Mouse (Mus musculus) hindbrain, postnatal 0 days (tissue): ENCODE measurements around the gene Fhod1. TPM values are rescaled to one million over a fixed set of nuclear protein-coding genes. Genes with fewer than 3 reads are reported as not detected.

Experiments
- ATAC-seq: fragments of 200-750 bp; cut with Nextera tagmentation; 2 replicates; pipeline ENCODE4 v1.8.0; 2017; ENCODE audit warnings: mild to moderate bottlenecking, moderate TSS enrichment, moderate library complexity
- DNase-seq: peaks from one replicate; pipeline ENCODE4 v3.0.0-alpha.2; 2015; ENCODE audit warnings: low spot score
- H3K27ac ChIP-seq: fragments of 300-500 bp; sonication (generic); 2 replicates; pipeline ENCODE4 v1.5.1; 2014; ENCODE audit warnings: mild to moderate bottlenecking
- H3K27me3 ChIP-seq: fragments of 300-500 bp; sonication (generic); 2 replicates; pipeline ENCODE4 v1.6.1; 2014; ENCODE audit warnings: low read length, mixed read lengths; ENCODE audit not compliant: insufficient read depth
- H3K36me3 ChIP-seq: fragments of 300-500 bp; sonication (generic); 2 replicates; pipeline ENCODE4 v1.6.1; 2014; ENCODE audit warnings: low read length, mixed read lengths; ENCODE audit not compliant: insufficient read depth
- H3K4me1 ChIP-seq: fragments of 300-500 bp; sonication (generic); 2 replicates; pipeline ENCODE4 v1.6.1; 2014; ENCODE audit warnings: antibody characterized with exemption, low read length, mixed read lengths; ENCODE audit not compliant: insufficient read depth
- H3K4me2 ChIP-seq: fragments of 300-500 bp; sonication (generic); 2 replicates; pipeline ENCODE4 v1.6.1; 2014; ENCODE audit warnings: low read depth, mild to moderate bottlenecking, low read length, moderate library complexity, mixed read lengths
- H3K4me3 ChIP-seq: fragments of 300-500 bp; sonication (generic); 2 replicates; pipeline ENCODE4 v1.5.1; 2014; ENCODE audit warnings: low read length
- H3K9ac ChIP-seq: fragments of 300-500 bp; sonication (generic); replicated peaks from 2 replicates; pipeline ENCODE4 v1.6.1; 2014; ENCODE audit warnings: mild to moderate bottlenecking, low read length, moderate library complexity, mixed read lengths
- H3K9me3 ChIP-seq: fragments of 300-500 bp; sonication (generic); 2 replicates; pipeline ENCODE4 v1.6.1; 2016; ENCODE audit warnings: low read length, mixed read lengths
- CTCF ChIP-seq: IDR thresholded peaks from 2 replicates; pipeline ENCODE4 v1.5.1; 2016; ENCODE audit warnings: antibody characterized with exemption, control low read depth, low read depth
- WGBS: fragments of 180-500 bp; shearing (Covaris S2); extraction: QIAGEN DNeasy Blood & Tissue Kit; methylation state at CpG from one replicate; pipeline ENCODE4 v1.1.7; 2014; 5-methylcytosine and 5-hydroxymethylcytosine counted together
- polyA plus RNA-seq: library from polyadenylated mRNA; unstranded; fragments of >200 nt; fragmentation: Nextera tagmentation; extraction: Ambion mirVana; gene quantifications from 2 replicates; pipeline ENCODE4 v1.2.1, GENCODE M21; 2015
- total RNA-seq: library from RNA; depleted of rRNA; stranded (reverse); fragments of >200 nt; gene quantifications from 2 replicates; pipeline ENCODE4 v1.2.3, GENCODE M21; 2014

Fhod1 gene
- total and polyA plus RNA-seq, 2 experiments from 2014 or later = 0.45 to 3.1 TPM

- H3K27me3 ChIP-seq = no peaks in the 10 kb centered on the region
- no peak for ATAC-seq
- 53% methylated on average over 12 of the region's 12 CpGs for WGBS
- H3K4me2 ChIP-seq = no peak overlapping the region
- peak; percentile 30 for DNase-seq
- peaks cover 12% of the 10 kb centered on the region; the same call in 1 of the 2 replicates for H3K36me3 ChIP-seq
- no peaks in the 10 kb centered on the region for H3K4me1 ChIP-seq
- no peaks in the 10 kb centered on the region for H3K9me3 ChIP-seq
- H3K4me3 ChIP-seq = no peak overlapping the region
- no peak for TF ChIP-seq CTCF
- no peak overlapping the region for H3K9ac ChIP-seq
- 0 out of 2 replicates have a peak overlapping the region, but pooled peaks have one; percentile 26 for H3K27ac ChIP-seq
Observed at GRCm38 (mm10) chr8:105361751-105362702, 14.3 kb upstream of the Fhod1 start.

GRCm38 (mm10) chr8:105359646-105360045, 11.9 kb upstream of the Fhod1 start:
- peak; percentile 65 for TF ChIP-seq CTCF
- H3K27ac ChIP-seq = no peak overlapping the region
- ATAC-seq = 0 out of 2 replicates have a peak, but pooled peaks have one; percentile 27

GRCm38 (mm10) chr8:105359208-105359607, 11.5 kb upstream of the Fhod1 start:
- no peaks in the 10 kb centered on the region for H3K27me3 ChIP-seq
- 64% methylated on average over 15 of the region's 15 CpGs for WGBS
- DNase-seq (no peak), ATAC-seq (peak; percentile 31; the same call in 1 of the 2 replicates)
- H3K4me1 ChIP-seq = no peaks in the 10 kb centered on the region
- no peak for TF ChIP-seq CTCF
- H3K27ac ChIP-seq = no peak overlapping the region
- peaks cover 11% of the 10 kb centered on the region for H3K36me3 ChIP-seq
- H3K9me3 ChIP-seq = no peaks in the 10 kb centered on the region
- H3K4me3 ChIP-seq = no peak overlapping the region
- no peak overlapping the region for H3K4me2 ChIP-seq
- no peak overlapping the region for H3K9ac ChIP-seq

More at GRCm38 (mm10) chr8:105359646-105360045, 11.9 kb upstream of the Fhod1 start:
- WGBS = 51% methylated on average over 4 of the region's 4 CpGs
- H3K4me3 ChIP-seq = no peak overlapping the region
- H3K9me3 ChIP-seq = no peaks in the 10 kb centered on the region
- no peaks in the 10 kb centered on the region for H3K27me3 ChIP-seq
- no peak overlapping the region for H3K4me2 ChIP-seq
- DNase-seq = peak; percentile 69
- peaks cover 14% of the 10 kb centered on the region for H3K36me3 ChIP-seq
- no peak overlapping the region for H3K9ac ChIP-seq
- H3K4me1 ChIP-seq = no peaks in the 10 kb centered on the region

- no peaks in the 10 kb centered on the region for H3K9me3 ChIP-seq
- no peak for TF ChIP-seq CTCF
- no peak for ATAC-seq
- H3K27ac ChIP-seq = no peak overlapping the region
- H3K27me3 ChIP-seq = no peaks in the 10 kb centered on the region
- H3K36me3 ChIP-seq = peaks cover 7% of the 10 kb centered on the region
- no peak overlapping the region for H3K4me3 ChIP-seq
- no peak overlapping the region for H3K9ac ChIP-seq
- no peak overlapping the region for H3K4me2 ChIP-seq
- no peaks in the 10 kb centered on the region for H3K4me1 ChIP-seq
- WGBS = 89% methylated on average over 14 of the region's 14 CpGs
- no peak for DNase-seq
Observed at GRCm38 (mm10) chr8:105356681-105357080, 8.9 kb upstream of the Fhod1 start.

GRCm38 (mm10) chr8:105355179-105356024, 7.6 kb upstream of the Fhod1 start:
- no peaks in the 10 kb centered on the region for H3K9me3 ChIP-seq
- H3K4me3 ChIP-seq = no peak overlapping the region
- H3K9ac ChIP-seq = no peak overlapping the region
- no peaks in the 10 kb centered on the region for H3K27me3 ChIP-seq
- no peak for TF ChIP-seq CTCF
- 58% methylated on average over 26 of the region's 26 CpGs for WGBS
- H3K36me3 ChIP-seq = peaks cover 7% of the 10 kb centered on the region
- DNase-seq (no peak), ATAC-seq (no peak)
- H3K27ac ChIP-seq = no peak overlapping the region
- H3K4me1 ChIP-seq = peaks cover 3% of the 10 kb centered on the region; the same call in 1 of the 2 replicates
- no peak overlapping the region for H3K4me2 ChIP-seq

GRCm38 (mm10) chr8:105354549-105354948, 6.8 kb upstream of the Fhod1 start:
- Histone ChIP-seq H3K4me3 (no peak overlapping the region), H3K27ac (no peak overlapping the region), H3K4me2 (no peak overlapping the region), H3K9ac (no peak overlapping the region), H3K4me1 (peaks cover 9% of the 10 kb centered on the region; the same call in 1 of the 2 replicates), H3K27me3 (no peaks in the 10 kb centered on the region), H3K36me3 (peaks cover 7% of the 10 kb centered on the region), H3K9me3 (no peaks in the 10 kb centered on the region)
- no peak for DNase-seq
- ATAC-seq = no peak
- no peak for TF ChIP-seq CTCF
- WGBS = 91% methylated on average over 4 of the region's 4 CpGs
